Mouse (Mus musculus) forebrain, postnatal 0 days (tissue): ENCODE measurements around the gene Olfr1217. TPM values are rescaled to one million over a fixed set of nuclear protein-coding genes. Genes with fewer than 3 reads are reported as not detected.

ENCODE experiments used
- ATAC-seq: fragments of 200-750 bp; cut with Nextera tagmentation; 2 replicates; pipeline ENCODE4 v1.8.0; 2017; ENCODE audit warnings: mild to moderate bottlenecking, moderate library complexity
- DNase-seq: peaks from one replicate; pipeline ENCODE4 v3.0.0-alpha.2; 2015
- H3K27ac ChIP-seq: fragments of 300-500 bp; sonication (generic); 2 replicates; pipeline ENCODE4 v1.5.1; 2014; ENCODE audit warnings: low read depth, mild to moderate bottlenecking, antibody characterized with exemption, low read length, moderate library complexity, mixed read lengths
- H3K27me3 ChIP-seq: fragments of 300-500 bp; sonication (generic); 2 replicates; pipeline ENCODE4 v1.6.1; 2014; ENCODE audit warnings: mild to moderate bottlenecking, low read length, mixed read lengths; ENCODE audit not compliant: insufficient read depth
- H3K36me3 ChIP-seq: fragments of 300-500 bp; sonication (generic); 2 replicates; pipeline ENCODE4 v1.6.1; 2014; ENCODE audit warnings: mild to moderate bottlenecking, moderate library complexity; ENCODE audit not compliant: insufficient read depth
- H3K4me1 ChIP-seq: fragments of 300-500 bp; sonication (generic); 2 replicates; pipeline ENCODE4 v1.6.1; 2014; ENCODE audit warnings: antibody characterized with exemption; ENCODE audit not compliant: insufficient read depth
- H3K4me2 ChIP-seq: fragments of 300-500 bp; sonication (generic); 2 replicates; pipeline ENCODE4 v1.6.1; 2014; ENCODE audit warnings: low read depth, mild to moderate bottlenecking, moderate library complexity
- H3K4me3 ChIP-seq: fragments of 300-500 bp; sonication (generic); 2 replicates; pipeline ENCODE4 v1.5.1; 2014; ENCODE audit warnings: low read depth, low read length, mixed read lengths
- H3K9ac ChIP-seq: fragments of 300-500 bp; sonication (generic); 2 replicates; pipeline ENCODE4 v1.6.1; 2014; ENCODE audit warnings: mild to moderate bottlenecking
- H3K9me3 ChIP-seq: fragments of 300-500 bp; sonication (generic); 2 replicates; pipeline ENCODE4 v1.6.1; 2016; ENCODE audit warnings: low read length
- CTCF ChIP-seq: sonication (generic); IDR thresholded peaks from 2 replicates; pipeline ENCODE4 v1.5.1; 2016; ENCODE audit warnings: antibody characterized with exemption, control low read depth, low read depth
- WGBS: fragments of 180-500 bp; shearing (Covaris S2); extraction: QIAGEN DNeasy Blood & Tissue Kit; methylation state at CpG from one replicate; pipeline ENCODE4 v1.1.7; 2014; 5-methylcytosine and 5-hydroxymethylcytosine counted together
- polyA plus RNA-seq: library from polyadenylated mRNA; unstranded; fragments of >200 nt; fragmentation: Nextera tagmentation; extraction: Ambion mirVana; gene quantifications from 2 replicates; pipeline ENCODE4 v1.2.1, GENCODE M21; 2015
- total RNA-seq: library from RNA; depleted of rRNA; stranded (reverse); fragments of >200 nt; gene quantifications from 2 replicates; pipeline ENCODE4 v1.2.3, GENCODE M21; 2014; rRNA removed

Olfr1217 gene
- total and polyA plus RNA-seq, 2 experiments from 2014 or later: not detected

- Histone ChIP-seq H3K4me1 (no peaks in the 10 kb centered on the region), H3K9me3 (no peaks in the 10 kb centered on the region), H3K27ac (no peak within 1 kb of the TSS), H3K4me3 (no peak within 1 kb of the TSS), H3K27me3 (no peaks in the 10 kb centered on the region), H3K4me2 (no peak within 1 kb of the TSS), H3K36me3 (no peaks in the 10 kb centered on the region), H3K9ac (no peak within 1 kb of the TSS)
- no peak for TF ChIP-seq CTCF
- DNase-seq (no peak), ATAC-seq (no peak)
- WGBS: 88% methylated on average over 1 of the region's 1 CpGs
These were observed 51.7 kb downstream of the Olfr1217 start, which contains the start of gene Gm13762 for GRCm38 (mm10) chr2:88980181-88980580. Gene Gm13762, minus strand, starts transcription at chr2:88980281.

Other genes starting within 250 kb of the Olfr1217 start
- gene Olfr1201, start 239.0 kb downstream of the Olfr1217 start, total RNA-seq: not detected in 2 replicates
- not detected in 2 replicates for gene Olfr1201, start 239.0 kb downstream of the Olfr1217 start, polyA plus RNA-seq
- not detected in 2 replicates for gene Olfr1202, start 217.6 kb downstream of the Olfr1217 start, total RNA-seq
- not detected in 2 replicates for gene Olfr1202, start 217.6 kb downstream of the Olfr1217 start, polyA plus RNA-seq
- not detected in 2 replicates for gene Olfr1205, start 202.3 kb downstream of the Olfr1217 start, total RNA-seq
- not detected in 2 replicates for gene Olfr1205, start 202.3 kb downstream of the Olfr1217 start, polyA plus RNA-seq
- not detected in 2 replicates for gene Olfr1204, start 182.8 kb downstream of the Olfr1217 start, total RNA-seq
- not detected in 2 replicates for gene Olfr1204, start 182.8 kb downstream of the Olfr1217 start, polyA plus RNA-seq
- not detected in 2 replicates for gene Olfr1206, start 168.8 kb downstream of the Olfr1217 start, total RNA-seq
- gene Olfr1206, start 168.8 kb downstream of the Olfr1217 start, polyA plus RNA-seq: not detected in 2 replicates
- gene Olfr1208, start 129.8 kb downstream of the Olfr1217 start, total RNA-seq: not detected in 2 replicates
- not detected in 2 replicates for gene Olfr1208, start 129.8 kb downstream of the Olfr1217 start, polyA plus RNA-seq
- not detected in 2 replicates for gene Olfr1209, start 116.9 kb downstream of the Olfr1217 start, total RNA-seq
- gene Olfr1209, start 116.9 kb downstream of the Olfr1217 start, polyA plus RNA-seq: not detected in 2 replicates
- gene Olfr1211, start 94.0 kb downstream of the Olfr1217 start, total RNA-seq: not detected in 2 replicates
- gene Olfr1211, start 94.0 kb downstream of the Olfr1217 start, polyA plus RNA-seq: not detected in 2 replicates
- gene Olfr1212, start 78.1 kb downstream of the Olfr1217 start, total RNA-seq: not detected in 2 replicates
- gene Olfr1212, start 78.1 kb downstream of the Olfr1217 start, polyA plus RNA-seq: not detected in 2 replicates
- gene Gm13762, start 51.8 kb downstream of the Olfr1217 start, total RNA-seq: not detected in 2 replicates
- not detected in 2 replicates for gene Gm13762, start 51.8 kb downstream of the Olfr1217 start, polyA plus RNA-seq
- not detected in 2 replicates for gene Olfr1214, start 39.4 kb downstream of the Olfr1217 start, total RNA-seq
- gene Olfr1214, start 39.4 kb downstream of the Olfr1217 start, polyA plus RNA-seq: not detected in 2 replicates
- gene Olfr1215, start 25.1 kb downstream of the Olfr1217 start, total RNA-seq: not detected in 2 replicates
- not detected in 2 replicates for gene Olfr1215, start 25.1 kb downstream of the Olfr1217 start, polyA plus RNA-seq
- gene Olfr1216, start 13.7 kb downstream of the Olfr1217 start, total RNA-seq: not detected in 2 replicates
- gene Olfr1216, start 13.7 kb downstream of the Olfr1217 start, polyA plus RNA-seq: not detected in 2 replicates
- not detected in 2 replicates for gene Olfr1218, start 29.1 kb upstream of the Olfr1217 start, total RNA-seq
- gene Olfr1218, start 29.1 kb upstream of the Olfr1217 start, polyA plus RNA-seq: not detected in 2 replicates
- not detected in 2 replicates for gene Olfr1219, start 51.4 kb upstream of the Olfr1217 start, total RNA-seq
- not detected in 2 replicates for gene Olfr1219, start 51.4 kb upstream of the Olfr1217 start, polyA plus RNA-seq
- not detected in 2 replicates for gene Olfr1220, start 74.8 kb upstream of the Olfr1217 start, total RNA-seq
- gene Olfr1220, start 74.8 kb upstream of the Olfr1217 start, polyA plus RNA-seq: not detected in 2 replicates
- not detected in 2 replicates for gene Olfr1221, start 85.2 kb upstream of the Olfr1217 start, total RNA-seq
- gene Olfr1221, start 85.2 kb upstream of the Olfr1217 start, polyA plus RNA-seq: not detected in 2 replicates
- gene Olfr1222, start 101.0 kb upstream of the Olfr1217 start, total RNA-seq: not detected in 2 replicates
- gene Olfr1222, start 101.0 kb upstream of the Olfr1217 start, polyA plus RNA-seq: not detected in 2 replicates
- gene Olfr1223, start 119.5 kb upstream of the Olfr1217 start, total RNA-seq: not detected in 2 replicates
- gene Olfr1223, start 119.5 kb upstream of the Olfr1217 start, polyA plus RNA-seq: not detected in 2 replicates
- gene Olfr1224-ps1, start 132.0 kb upstream of the Olfr1217 start, total RNA-seq: not detected in 2 replicates
- gene Olfr1224-ps1, start 132.0 kb upstream of the Olfr1217 start, polyA plus RNA-seq: not detected in 2 replicates
- not detected in 2 replicates for gene Olfr1225, start 142.6 kb upstream of the Olfr1217 start, total RNA-seq
- not detected in 2 replicates for gene Olfr1225, start 142.6 kb upstream of the Olfr1217 start, polyA plus RNA-seq
- not detected in 2 replicates for gene Olfr1226, start 168.0 kb upstream of the Olfr1217 start, total RNA-seq
- gene Olfr1226, start 168.0 kb upstream of the Olfr1217 start, polyA plus RNA-seq: not detected in 2 replicates
- not detected in 2 replicates for gene Olfr1228, start 222.0 kb upstream of the Olfr1217 start, total RNA-seq
- not detected in 2 replicates for gene Olfr1228, start 222.0 kb upstream of the Olfr1217 start, polyA plus RNA-seq